In genomic region chr5:140321042-140321755, GRCm38 (mm10) we compare ENCODE assay signal across 8 mouse cellular contexts. TPM values are rescaled to one million over a fixed set of nuclear protein-coding genes. Genes with fewer than 3 reads are reported as not detected.
A peak's percentile ranks its signal among the peaks of the same experiment; 100 is the strongest.
DNase-seq lines count a peak whose midpoint lies in the region; ATAC-seq and TF ChIP-seq lines count a peak whose summit lies in the region.

Mad1l1 (minus strand) TSS chr5:140321552.
Nudt1 (plus strand) TSS chr5:140321656.

- H3K4me2 ChIP-seq in CH12.LX (ENCODE audit: insufficient read depth, low read depth, poor library complexity, severe bottlenecking) = peak within 1 kb of the TSS; percentile 57
- H3K4me2 ChIP-seq in forebrain, embryonic 11.5 days (ENCODE audit: low read depth, low read length, severe bottlenecking) = peak within 1 kb of the TSS; percentile 74
- H3K4me2 ChIP-seq in heart, embryonic 16.5 days (ENCODE audit: low read depth, low read length) = peak within 1 kb of the TSS; percentile 77
- peak within 1 kb of the TSS; percentile 85 for H3K4me2 ChIP-seq in liver, embryonic 15.5 days
- H3K4me2 ChIP-seq in neural tube, embryonic 12.5 days (replicated peaks) = peak within 1 kb of the TSS; percentile 76

- in situ Hi-C loops in CH12.LX (cut with MboI; ENCODE audit: low pct_ligation_motif_present, low pct_unique_long_range_greater_than_20kb, low sequenced_read_pairs) = no loop called here

- peaks cover 4 to 30% of the 10 kb centered on the region in 2 experiments; a peak in 3 of 4 replicates for H3K4me1 ChIP-seq in CH12.LX (ENCODE audit: control insufficient read depth in 1 of 2, insufficient read depth in 2 of 2)
- peaks cover 3% of the 10 kb centered on the region; the same call in 1 of the 2 replicates for H3K4me1 ChIP-seq in forebrain, embryonic 11.5 days (replicated peaks; ENCODE audit: control insufficient read depth, insufficient read depth, low read length)
- H3K4me1 ChIP-seq in heart, embryonic 16.5 days (ENCODE audit: control insufficient read depth, insufficient read depth, low read length) = peaks cover 15% of the 10 kb centered on the region
- peaks cover 52% of the 10 kb centered on the region for H3K4me1 ChIP-seq in liver, embryonic 15.5 days (replicated peaks)
- peaks cover 20% of the 10 kb centered on the region for H3K4me1 ChIP-seq in neural tube, embryonic 12.5 days

- TF ChIP-seq EP300 in CH12.LX (IDR thresholded peaks at IDR 0.05; ENCODE audit: low read length) = no peak

- no peaks in the 10 kb centered on the region for H3K9me3 ChIP-seq in CH12.LX (replicated peaks; ENCODE audit: low read length)
- no peaks in the 10 kb centered on the region for H3K9me3 ChIP-seq in forebrain, embryonic 11.5 days (ENCODE audit: control insufficient read depth, low read length)
- no peaks in the 10 kb centered on the region for H3K9me3 ChIP-seq in heart, embryonic 16.5 days (replicated peaks; ENCODE audit: control insufficient read depth, low read length)
- no peaks in the 10 kb centered on the region for H3K9me3 ChIP-seq in liver, embryonic 15.5 days (replicated peaks)
- H3K9me3 ChIP-seq in neural tube, embryonic 12.5 days = no peaks in the 10 kb centered on the region

- peak within 1 kb of the TSS; percentile 78 to 98 (median 90) for H3K4me3 ChIP-seq in CH12.LX (replicated peaks in 1 of 3; ENCODE audit: low read depth in 2 of 3, low read length in 2 of 3, poor library complexity in 1 of 3)
- peak within 1 kb of the TSS; percentile 90 for H3K4me3 ChIP-seq in forebrain, embryonic 11.5 days (ENCODE audit: low read depth, low read length)
- peak within 1 kb of the TSS; percentile 88 for H3K4me3 ChIP-seq in heart, embryonic 16.5 days (ENCODE audit: low read length)
- H3K4me3 ChIP-seq in liver, embryonic 15.5 days (replicated peaks) = peak within 1 kb of the TSS; percentile 91
- peak within 1 kb of the TSS; percentile 86 for H3K4me3 ChIP-seq in neural tube, embryonic 12.5 days

- TF ChIP-seq RAD21 in CH12.LX (IDR thresholded peaks at IDR 0.05; ENCODE audit: low read depth, low read length) = no peak

- TF ChIP-seq POLR2A in CH12.LX (IDR thresholded peaks at IDR 0.05; ENCODE audit: low read depth, low read length) = peak; percentile 99

- H3K79me2 ChIP-seq in CH12.LX (replicated peaks; ENCODE audit: control insufficient read depth, extremely low read depth, insufficient read depth, poor library complexity, severe bottlenecking) = peaks cover 6% of the 10 kb centered on the region

- H3K27me3 ChIP-seq in CH12.LX (replicated peaks) = no peaks in the 10 kb centered on the region
- no peaks in the 10 kb centered on the region for H3K27me3 ChIP-seq in forebrain, embryonic 11.5 days (ENCODE audit: control insufficient read depth, insufficient read depth, low read length)
- H3K27me3 ChIP-seq in heart, embryonic 16.5 days (ENCODE audit: control insufficient read depth, insufficient read depth, low read length) = no peaks in the 10 kb centered on the region
- H3K27me3 ChIP-seq in liver, embryonic 15.5 days = no peaks in the 10 kb centered on the region
- no peaks in the 10 kb centered on the region for H3K27me3 ChIP-seq in neural tube, embryonic 12.5 days (replicated peaks)

- under 1% methylated on average over 58 of the region's 60 CpGs for WGBS in forebrain, embryonic 11.5 days
- WGBS in heart, embryonic 16.5 days = under 1% methylated on average over 60 of the region's 60 CpGs
- under 1% methylated on average over 60 of the region's 60 CpGs for WGBS in liver, embryonic 15.5 days (ENCODE audit: insufficient replicate concordance)
- WGBS in neural tube, embryonic 12.5 days = under 1% methylated on average over 60 of the region's 60 CpGs

- peak; percentile 98 for DNase-seq in CH12.LX (ENCODE audit: extremely low read depth)
- DNase-seq in c-Kit-positive CD71-positive TER-119-negative erythroid progenitor cells, embryonic 14.5 days (ENCODE audit: low read depth) = peak; percentile 98
- peak; percentile 94 for DNase-seq in forebrain, embryonic 11.5 days (ENCODE audit: low spot score)
- DNase-seq in kidney, postnatal 36 days = peak; percentile 95 to 96
- peak; percentile 68 for DNase-seq in telencephalon, adult 2 months (ENCODE audit: low read depth, low spot score)

- peak; percentile 90 for ATAC-seq in forebrain, embryonic 11.5 days (replicated peaks; ENCODE audit: low FRiP score)
- ATAC-seq in heart, embryonic 16.5 days (replicated peaks; ENCODE audit: extremely low read depth, insufficient read depth, low FRiP score) = peak; percentile 93
- peak; percentile 92 for ATAC-seq in liver, embryonic 15.5 days (ENCODE audit: insufficient read depth)
- ATAC-seq in neural tube, embryonic 12.5 days (ENCODE audit: low FRiP score, low read depth) = peak; percentile 89

- peak within 1 kb of the TSS; percentile 97 for H3K9ac ChIP-seq in CH12.LX (ENCODE audit: insufficient read depth, low read depth)
- peak within 1 kb of the TSS; percentile 98 for H3K9ac ChIP-seq in forebrain, embryonic 11.5 days (ENCODE audit: low read length)
- H3K9ac ChIP-seq in heart, embryonic 16.5 days (ENCODE audit: low read length) = peak within 1 kb of the TSS; percentile 98
- peak within 1 kb of the TSS; percentile 97 for H3K9ac ChIP-seq in liver, embryonic 15.5 days
- H3K9ac ChIP-seq in neural tube, embryonic 12.5 days = peak within 1 kb of the TSS; percentile 97

- H3K36me3 ChIP-seq in CH12.LX (replicated peaks in 1 of 2; ENCODE audit: control insufficient read depth in 1 of 2, insufficient read depth in 1 of 2, low read length in 1 of 2) = peaks cover 0 to 41% of the 10 kb centered on the region in 2 experiments
- H3K36me3 ChIP-seq in forebrain, embryonic 11.5 days (ENCODE audit: control insufficient read depth, insufficient read depth, low read length) = no peaks in the 10 kb centered on the region; the same call in 1 of the 2 replicates
- H3K36me3 ChIP-seq in heart, embryonic 16.5 days (ENCODE audit: control insufficient read depth, insufficient read depth) = no peaks in the 10 kb centered on the region
- H3K36me3 ChIP-seq in liver, embryonic 15.5 days (replicated peaks) = 0 out of 2 replicates have a peak, but pooled peaks cover 5% of the 10 kb centered on the region
- 0 out of 2 replicates have a peak, but pooled peaks cover 4% of the 10 kb centered on the region for H3K36me3 ChIP-seq in neural tube, embryonic 12.5 days

- no peak for TF ChIP-seq CTCF in CH12.LX (conservative IDR thresholded peaks at IDR 0.05 in 1 of 2, IDR thresholded peaks at IDR 0.05 in 1 of 2; ENCODE audit: low read depth in 2 of 2, low read length in 2 of 2)

- dilution Hi-C loops in CH12.LX (cut with MboI; ENCODE audit: extremely low pct_ligation_motif_present, extremely low pct_unique_long_range_greater_than_20kb, low sequenced_read_pairs) = no loop called here

- H3K27ac ChIP-seq in CH12.LX (ENCODE audit: insufficient read depth, low read depth) = peak within 1 kb of the TSS; percentile 14; the same call in 1 of the 2 replicates
- peak within 1 kb of the TSS; percentile 55 for H3K27ac ChIP-seq in forebrain, embryonic 11.5 days (ENCODE audit: low read depth, low read length)
- H3K27ac ChIP-seq in heart, embryonic 16.5 days (ENCODE audit: low read length) = peak within 1 kb of the TSS; percentile 84
- peak within 1 kb of the TSS; percentile 88 for H3K27ac ChIP-seq in liver, embryonic 15.5 days (replicated peaks)
- peak within 1 kb of the TSS; percentile 72 for H3K27ac ChIP-seq in neural tube, embryonic 12.5 days

TF ChIP-seq in CH12.LX, 34 proteins besides CTCF, POLR2A, EP300 and RAD21 (continues in another document):
- no peak for TF ChIP-seq MEF2A (IDR thresholded peaks at IDR 0.05; ENCODE audit: borderline replicate concordance, low read depth, low read length)
- peak; percentile 100 for TF ChIP-seq CHD2 (IDR thresholded peaks at IDR 0.05; ENCODE audit: low read length)
- TF ChIP-seq ZC3H11A (IDR thresholded peaks at IDR 0.05; ENCODE audit: low read depth, low read length) = no peak
- peak; percentile 88 for TF ChIP-seq ELF1 (IDR thresholded peaks at IDR 0.05; ENCODE audit: low read depth, low read length)
- TF ChIP-seq MYC (IDR thresholded peaks at IDR 0.05; ENCODE audit: low read depth, low read length) = no peak
- TF ChIP-seq HCFC1 (IDR thresholded peaks at IDR 0.05; ENCODE audit: low read depth, low read length) = peak; percentile 75
- peak; percentile 95 for TF ChIP-seq NELFE (IDR thresholded peaks at IDR 0.05; ENCODE audit: low read depth, low read length)
- TF ChIP-seq TCF12 (IDR thresholded peaks at IDR 0.05; ENCODE audit: low read depth, low read length) = peak; percentile 90
- no peak for TF ChIP-seq KAT2A (IDR thresholded peaks at IDR 0.05; ENCODE audit: insufficient replicate concordance, low read length)
- no peak for TF ChIP-seq CHD1 (IDR thresholded peaks at IDR 0.05; ENCODE audit: low read depth, low read length)
- TF ChIP-seq RCOR1 (conservative IDR thresholded peaks at IDR 0.05; ENCODE audit: low read depth, low read length) = no peak
- 0 out of 2 replicates have a peak, but pooled peaks have one; percentile 30 for TF ChIP-seq MAX (IDR thresholded peaks at IDR 0.05; ENCODE audit: low read length)
- no peak; the same call in 1 of the 2 replicates for TF ChIP-seq POLR2AphosphoS2 (IDR thresholded peaks at IDR 0.05; ENCODE audit: low read depth, low read length)
- no peak for TF ChIP-seq NRF1 (IDR thresholded peaks at IDR 0.05; ENCODE audit: low read depth, low read length)
- TF ChIP-seq USF2 (conservative IDR thresholded peaks at IDR 0.05; ENCODE audit: low read depth, low read length) = no peak
- TF ChIP-seq E2F4 (IDR thresholded peaks at IDR 0.05; ENCODE audit: insufficient replicate concordance, low read depth, low read length) = no peak
- TF ChIP-seq GABPA (IDR thresholded peaks at IDR 0.05; ENCODE audit: insufficient replicate concordance, low read depth, low read length) = no peak

RNA-seq across cellular contexts. Expression of gene Mad1l1, which starts in this region (rescaled TPM):
- total RNA-seq in CH12.LX (2012; rRNA removed) (28.9 and 35.8 TPM in 2 replicates), CH12.LX (2014; rRNA removed) (24.8 and 28.0 TPM in 2 replicates)
- polyA plus RNA-seq in CH12.LX (2012; ENCODE audit: insufficient read length, low read depth) = 45.6 and 53.5 TPM in 2 replicates
- polyA plus RNA-seq in forebrain, embryonic 11.5 days (2014; fragmentation: Nextera tagmentation; extraction: Ambion mirVana) = 52.7 and 53.8 TPM in 2 replicates
- 26.5 and 27.8 TPM in 2 replicates for polyA plus RNA-seq in heart, embryonic 16.5 days (2015; fragmentation: Nextera tagmentation; extraction: Ambion mirVana)
- 21.0 and 22.8 TPM in 2 replicates for polyA plus RNA-seq in liver, embryonic 15.5 days (2015; fragmentation: Nextera tagmentation; extraction: Ambion mirVana)
- 44.1 TPM in 2 replicates for polyA plus RNA-seq in neural tube, embryonic 12.5 days (2016; fragmentation: Nextera tagmentation; extraction: Ambion mirVana)

RNA-seq across cellular contexts. Expression of gene Nudt1, which starts in this region (rescaled TPM):
- total RNA-seq in CH12.LX (2012; rRNA removed) (69.4 and 90.1 TPM in 2 replicates), CH12.LX (2014; rRNA removed) (73.7 and 74.6 TPM in 2 replicates)
- polyA plus RNA-seq in CH12.LX (2012; ENCODE audit: insufficient read length, low read depth) = 75.2 and 80.5 TPM in 2 replicates
- 42.2 and 51.2 TPM in 2 replicates for polyA plus RNA-seq in forebrain, embryonic 11.5 days (2014; fragmentation: Nextera tagmentation; extraction: Ambion mirVana)
- 27.4 and 28.5 TPM in 2 replicates for polyA plus RNA-seq in heart, embryonic 16.5 days (2015; fragmentation: Nextera tagmentation; extraction: Ambion mirVana)
- 22.1 and 22.8 TPM in 2 replicates for polyA plus RNA-seq in liver, embryonic 15.5 days (2015; fragmentation: Nextera tagmentation; extraction: Ambion mirVana)
- 41.6 and 43.3 TPM in 2 replicates for polyA plus RNA-seq in neural tube, embryonic 12.5 days (2016; fragmentation: Nextera tagmentation; extraction: Ambion mirVana)

Comparison
In these comparisons a context has a peak if more than half of its experiments do, and no peak if none do; other contexts are left out.
1. Peak in every context shown above with its lines: DNase-seq, ATAC-seq, H3K4me3 ChIP-seq and H3K27ac ChIP-seq.
2. H3K27ac ChIP-seq: peak in every context shown above with its lines; median percentile 88 in liver, embryonic 15.5 days; 84 in heart, embryonic 16.5 days; 72 in neural tube, embryonic 12.5 days; 55 in forebrain, embryonic 11.5 days; 14 in CH12.LX.